Mouse (Mus musculus): ENCODE measurements around the gene Gpr63. TPM values are rescaled to one million over a fixed set of nuclear protein-coding genes. Genes with fewer than 3 reads are reported as not detected.
"Not testable (repeated sequence)": the region's sequence is repeated elsewhere in the genome, so short reads cannot be mapped to it uniquely, and the experiment has no call there.

The Gpr63 gene
- total RNA-seq, 2 experiments from 2014 or later = 42.9 to 44.1 TPM

DNA sequence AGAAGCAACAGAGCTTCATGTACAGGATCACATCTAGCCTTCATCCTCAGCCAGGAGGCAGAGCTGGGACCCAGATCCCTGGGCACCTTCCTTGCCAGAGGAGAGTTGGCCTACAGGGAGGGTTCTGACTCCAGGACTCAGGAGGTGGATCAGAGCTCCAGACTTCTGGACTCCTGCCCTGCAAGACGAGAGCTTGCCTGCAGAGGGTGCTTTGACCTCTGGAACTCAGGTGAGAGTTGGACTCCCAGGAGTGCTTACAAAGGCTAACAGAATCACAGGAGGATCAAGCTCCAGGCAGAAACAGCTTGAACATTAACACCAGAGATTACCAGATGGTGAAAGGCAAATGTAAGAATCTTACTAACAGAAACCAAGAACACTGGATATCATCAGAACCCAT lies 89.3 kb downstream of the Gpr63 start:
- not testable (repeated sequence) for DNase-seq (ENCODE audit: extremely low spot score in 1 of 2, low spot score in 1 of 2)

Other genes with a start within 250 kb of the Gpr63 start
- gene Klhl32, start 115.3 kb upstream of the Gpr63 start, total RNA-seq (2021) = 10 to 100 TPM; 14.7 to 18.1 TPM
- gene Ndufaf4, start 68.3 kb upstream of the Gpr63 start, total RNA-seq (2021) = 10 to 100 TPM; 32.7 to 37.3 TPM